Mouse (Mus musculus) kidney, adult 2 months (tissue): Measurements from ENCODE around the gene Tbl1xr1.

Experiments
- CTCF ChIP-seq: fragments of 200-500 bp; conservative IDR thresholded peaks from 2 replicates; pipeline ENCODE4 v1.5.1; 2011; ENCODE audit warnings: low read depth, mild to moderate bottlenecking, control low read depth, low read length, moderate library complexity, mixed read lengths; ENCODE audit not compliant: insufficient read depth, insufficient read length
- POLR2A ChIP-seq: fragments of 200-500 bp; IDR thresholded peaks from one replicate; pipeline ENCODE4 v1.6.1; 2011; ENCODE audit warnings: low read depth, low read length, control low read depth

DNA sequence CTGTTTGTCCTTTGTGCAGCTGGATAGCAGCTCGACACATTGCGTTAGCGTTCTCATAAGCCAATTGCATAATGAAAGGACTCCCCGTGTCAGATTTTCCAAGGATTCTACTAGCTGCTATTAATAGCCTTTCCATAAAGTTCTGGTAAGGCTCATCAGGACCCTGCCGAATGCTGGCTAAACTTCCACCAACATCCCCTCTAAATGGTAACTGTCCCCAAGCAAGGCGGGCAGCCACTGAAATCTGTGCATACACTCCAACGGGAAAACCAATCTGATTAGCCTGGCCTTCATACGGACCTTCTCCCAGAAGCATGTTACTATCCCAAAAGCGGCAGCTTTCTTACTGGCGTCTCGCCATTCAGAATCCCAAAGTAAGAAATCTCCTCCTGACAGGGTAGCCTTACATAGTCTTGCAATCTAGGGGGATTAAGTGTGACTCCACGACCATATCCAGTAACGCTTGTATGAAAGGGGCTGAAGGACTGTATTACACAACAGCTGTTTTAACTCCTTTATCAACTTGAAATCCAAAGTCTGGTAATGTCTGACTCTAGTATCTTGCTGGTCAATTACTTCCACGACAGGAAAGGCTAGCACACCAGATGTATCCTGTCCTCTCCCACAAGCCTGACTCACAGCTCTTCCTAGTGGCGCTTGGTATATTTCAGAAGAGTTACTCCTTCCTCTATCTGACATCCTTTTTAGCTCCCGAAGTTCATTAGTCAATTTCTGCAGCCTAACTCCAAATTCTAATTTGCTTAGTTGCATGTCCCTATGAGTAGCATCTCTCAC is 161.9 kb downstream of the Tbl1xr1 start:
- no peak for TF ChIP-seq CTCF
- TF ChIP-seq POLR2A = no peak
